Mouse (Mus musculus) liver, embryonic 14.5 days (tissue): ENCODE data around the gene Slc22a16. TPM values are rescaled to one million over a fixed set of nuclear protein-coding genes. Genes with fewer than 3 reads are reported as not detected.

ENCODE experiments used
- ATAC-seq: fragments of 200-750 bp; cut with Nextera tagmentation; 2 replicates; pipeline ENCODE4 v1.8.0; 2017; ENCODE audit warnings: moderate number of reproducible peaks, mild to moderate bottlenecking, moderate library complexity; ENCODE audit not compliant: insufficient read depth
- DNase-seq, 3 experiments: peaks; one replicate each; pipeline ENCODE4 v3.0.0-alpha.2; 2012 to 2013; ENCODE audit warnings: low read depth in 3 of 3, low spot score in 3 of 3
- H3K27ac ChIP-seq: fragments of 300-500 bp; sonication (generic); 2 replicates; pipeline ENCODE4 v1.5.1; 2014; ENCODE audit warnings: moderate library complexity, mild to moderate bottlenecking, control low read depth, inconsistent platforms
- H3K27me3 ChIP-seq: fragments of 300-500 bp; sonication (generic); 2 replicates; pipeline ENCODE4 v1.6.1; 2014; ENCODE audit warnings: mild to moderate bottlenecking, low read length, moderate library complexity; ENCODE audit not compliant: control insufficient read depth, insufficient read depth
- H3K36me3 ChIP-seq: fragments of 300-500 bp; sonication (generic); replicated peaks from 2 replicates; pipeline ENCODE4 v1.6.1; 2014; ENCODE audit warnings: low read depth; ENCODE audit not compliant: control insufficient read depth, insufficient read depth
- H3K4me1 ChIP-seq, 2 experiments: fragments of 200-500 bp in 1 of 2; fragments of 300-500 bp in 1 of 2; sonication (generic) in 1 of 2; replicated peaks; 2 replicates each; pipeline ENCODE4 v1.6.1; 2012 to 2014; ENCODE audit warnings: antibody characterized with exemption in 1 of 2, inconsistent platforms in 1 of 2, low read length in 1 of 2; ENCODE audit not compliant: control insufficient read depth in 2 of 2, insufficient read depth in 2 of 2
- H3K4me2 ChIP-seq: fragments of 300-500 bp; sonication (generic); 2 replicates; pipeline ENCODE4 v1.6.1; 2014; ENCODE audit warnings: low read depth, mild to moderate bottlenecking, control low read depth, moderate library complexity
- H3K4me3 ChIP-seq, 2 experiments: fragments of 200-500 bp in 1 of 2; fragments of 300-500 bp in 1 of 2; sonication (generic) in 1 of 2; 2 replicates each; pipeline ENCODE4 v1.5.1; 2012 to 2014; ENCODE audit warnings: low read depth in 2 of 2, low read length in 2 of 2, mild to moderate bottlenecking in 2 of 2, control low read depth in 1 of 2, inconsistent platforms in 1 of 2, moderate library complexity in 1 of 2; ENCODE audit not compliant: insufficient read depth in 1 of 2
- H3K9ac ChIP-seq: fragments of 300-500 bp; sonication (generic); replicated peaks from 2 replicates; pipeline ENCODE4 v1.6.1; 2014; ENCODE audit warnings: mild to moderate bottlenecking, control low read depth, moderate library complexity
- H3K9me3 ChIP-seq: fragments of 300-500 bp; sonication (generic); 2 replicates; pipeline ENCODE4 v1.6.1; 2016; ENCODE audit warnings: low read length, mixed read lengths; ENCODE audit not compliant: control insufficient read depth
- CTCF ChIP-seq: IDR thresholded peaks from 2 replicates; pipeline ENCODE4 v1.5.1; 2016; ENCODE audit warnings: antibody characterized with exemption, low read depth, control low read depth
- EP300 ChIP-seq: IDR thresholded peaks from 2 replicates; pipeline ENCODE4 v1.6.1; 2016; ENCODE audit warnings: antibody characterized with exemption, low read depth
- WGBS: fragments of 180-500 bp; shearing (Covaris S2); extraction: QIAGEN DNeasy Blood & Tissue Kit; methylation state at CpG from one replicate; pipeline ENCODE4 v1.1.7; 2014; ENCODE audit not compliant: insufficient replicate concordance; 5-methylcytosine and 5-hydroxymethylcytosine counted together
- polyA plus RNA-seq, 2 experiments: library from polyadenylated mRNA; depleted of rRNA in 1 of 2; stranded (reverse) in 1 of 2; unstranded in 1 of 2; fragments of >200 nt; fragmentation: Nextera tagmentation in 1 of 2; extraction: Ambion mirVana in 1 of 2; gene quantifications; 2 replicates each; pipeline versions ENCODE4 v1.2.1 to v1.2.3; 2012 to 2014

Slc22a16 gene
- polyA plus RNA-seq, 2 experiments, result not detected

- no peaks in the 10 kb centered on the region for H3K4me1 ChIP-seq
- WGBS, result 63% methylated on average over 9 of the region's 9 CpGs
- ATAC-seq, result no peak
- no peaks in the 10 kb centered on the region for H3K36me3 ChIP-seq
- no peaks in the 10 kb centered on the region for H3K27me3 ChIP-seq
- H3K4me3 ChIP-seq, result no peak overlapping the region
- TF ChIP-seq CTCF, result no peak
- no peak for TF ChIP-seq EP300
- H3K9me3 ChIP-seq, result no peaks in the 10 kb centered on the region
- H3K4me2 ChIP-seq, result no peak overlapping the region
- DNase-seq, result no peak
- H3K9ac ChIP-seq, result no peak overlapping the region
- no peak overlapping the region for H3K27ac ChIP-seq
These were observed 74.3 kb downstream of the Slc22a16 start for GRCm38 (mm10) chr10:40644456-40644855.

- no peak overlapping the region for H3K27ac ChIP-seq
- H3K4me3 ChIP-seq, result no peak overlapping the region
- no peaks in the 10 kb centered on the region for H3K4me1 ChIP-seq
- H3K36me3 ChIP-seq, result no peaks in the 10 kb centered on the region
- ATAC-seq (no peak), DNase-seq (no peak)
- H3K9ac ChIP-seq, result no peak overlapping the region
- WGBS, result 41% methylated on average over 1 of the region's 1 CpGs
- no peaks in the 10 kb centered on the region for H3K9me3 ChIP-seq
- no peak overlapping the region for H3K4me2 ChIP-seq
- H3K27me3 ChIP-seq, result no peaks in the 10 kb centered on the region
- TF ChIP-seq CTCF, result no peak
- TF ChIP-seq EP300, result no peak
These were observed 75.2 kb downstream of the Slc22a16 start for GRCm38 (mm10) chr10:40645346-40645745.

- H3K4me1 ChIP-seq, result no peaks in the 10 kb centered on the region
- H3K27ac ChIP-seq, result no peak overlapping the region
- no peaks in the 10 kb centered on the region for H3K27me3 ChIP-seq
- H3K4me3 ChIP-seq, result no peak overlapping the region
- ATAC-seq, result no peak
- no peaks in the 10 kb centered on the region for H3K9me3 ChIP-seq
- no peaks in the 10 kb centered on the region for H3K36me3 ChIP-seq
- no peak overlapping the region for H3K9ac ChIP-seq
- WGBS, result 67% methylated on average over 12 of the region's 12 CpGs
- H3K4me2 ChIP-seq, result no peak overlapping the region
- TF ChIP-seq EP300 (no peak), CTCF (no peak)
- DNase-seq, result no peak
These were observed 78.6 kb downstream of the Slc22a16 start for GRCm38 (mm10) chr10:40648776-40649175.

DNA sequence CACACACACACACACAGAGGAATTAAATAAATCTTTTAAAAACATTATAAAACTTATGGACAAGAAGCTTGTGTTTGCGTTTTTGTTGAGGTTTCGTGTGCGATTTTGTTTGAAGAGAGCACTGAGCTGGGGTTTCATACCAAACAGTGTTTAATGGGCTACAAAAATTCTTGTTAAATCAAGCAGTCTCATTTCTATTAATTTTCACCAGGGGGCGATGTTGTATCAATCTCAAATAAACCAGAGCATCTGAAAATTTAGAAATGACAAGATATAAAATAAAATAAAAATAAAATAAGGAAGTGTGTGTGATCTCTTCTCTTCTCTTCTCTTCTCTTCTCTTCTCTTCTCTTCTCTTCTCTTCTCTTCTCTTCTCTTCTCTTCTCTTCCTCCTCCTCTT is 79.5 kb downstream of the Slc22a16 start:
- whole genome bisulfite sequencing, result 22% methylated on average over 4 of the region's 4 CpGs
- no peak for ATAC-seq
- Histone ChIP-seq H3K4me3 (no peak overlapping the region), H3K27ac (no peak overlapping the region), H3K36me3 (no peaks in the 10 kb centered on the region), H3K9me3 (no peaks in the 10 kb centered on the region), H3K4me2 (no peak overlapping the region), H3K27me3 (no peaks in the 10 kb centered on the region), H3K4me1 (no peaks in the 10 kb centered on the region), H3K9ac (no peak overlapping the region)
- TF ChIP-seq CTCF (no peak), EP300 (no peak)
- no peak for DNase-seq

DNA sequence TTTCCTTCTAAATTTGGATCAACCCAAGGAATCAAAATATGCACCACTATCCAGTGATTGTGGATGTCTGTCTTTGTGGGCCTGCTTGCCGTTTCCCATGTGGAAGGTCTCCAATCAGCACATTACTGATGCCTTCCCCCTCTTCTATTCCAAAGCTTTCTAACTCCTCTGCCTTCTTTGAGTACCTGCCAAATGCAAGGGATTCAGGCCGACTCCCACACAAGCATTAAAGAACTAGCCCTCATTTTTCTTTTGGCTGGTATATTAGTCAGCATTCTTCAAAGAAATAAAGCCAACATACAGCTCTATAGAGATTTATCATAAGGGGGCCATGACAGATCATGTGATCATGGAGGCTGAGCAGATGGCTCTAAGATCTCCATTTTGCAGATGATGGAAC is 81.5 kb downstream of the Slc22a16 start:
- no peak overlapping the region for H3K4me2 ChIP-seq
- TF ChIP-seq CTCF (no peak), EP300 (no peak)
- no peaks in the 10 kb centered on the region for H3K27me3 ChIP-seq
- no peak for DNase-seq
- H3K4me3 ChIP-seq, result no peak overlapping the region
- ATAC-seq, result no peak
- H3K9me3 ChIP-seq, result no peaks in the 10 kb centered on the region
- no peak overlapping the region for H3K9ac ChIP-seq
- no peak overlapping the region for H3K27ac ChIP-seq
- no peaks in the 10 kb centered on the region for H3K4me1 ChIP-seq
- H3K36me3 ChIP-seq, result no peaks in the 10 kb centered on the region
- 54% methylated on average over 2 of the region's 2 CpGs for WGBS

Other genes with a start within 250 kb of the Slc22a16 start
- 2.2 and 3.1 TPM in 2 replicates for gene Cdk19, start 230.8 kb upstream of the Slc22a16 start, polyA plus RNA-seq (2012; rRNA removed)
- 3.0 and 3.1 TPM in 2 replicates for gene Cdk19, start 230.8 kb upstream of the Slc22a16 start, polyA plus RNA-seq (2014; fragmentation: Nextera tagmentation; extraction: Ambion mirVana)
- 0.02 TPM in 2 replicates for gene Ddo, start 59.7 kb downstream of the Slc22a16 start, polyA plus RNA-seq (2012; rRNA removed)
- gene Ddo, start 59.7 kb downstream of the Slc22a16 start, polyA plus RNA-seq (2014; fragmentation: Nextera tagmentation; extraction: Ambion mirVana), result not detected in 2 replicates
- 0.11 and 0.18 TPM in 2 replicates for gene Mettl24, start 112.9 kb downstream of the Slc22a16 start, polyA plus RNA-seq (2012; rRNA removed)
- gene Mettl24, start 112.9 kb downstream of the Slc22a16 start, polyA plus RNA-seq (2014; fragmentation: Nextera tagmentation; extraction: Ambion mirVana), result 0.33 and 0.71 TPM in 2 replicates